Mouse (Mus musculus) MEL (cell line): ENCODE data around the gene Ass1.

Experiments used
- CTCF ChIP-seq, 3 experiments: IDR thresholded peaks in 2 of 3; conservative IDR thresholded peaks in 1 of 3; 2 replicates each; pipeline ENCODE4 v1.5.1; 2011 to 2012; ENCODE audit warnings: low read length in 3 of 3, low read depth in 2 of 3, mild to moderate bottlenecking in 2 of 3, improper control_type of control experiment in 1 of 3, inconsistent platforms in 1 of 3, mixed read lengths in 1 of 3, moderate library complexity in 1 of 3; ENCODE audit not compliant: control insufficient read depth in 1 of 3, insufficient read depth in 1 of 3, poor library complexity in 1 of 3, severe bottlenecking in 1 of 3
- HCFC1 ChIP-seq: IDR thresholded peaks from 2 replicates; pipeline ENCODE4 v1.6.1; 2012; ENCODE audit warnings: low read depth, mild to moderate bottlenecking, inconsistent platforms, low read length, improper control_type of control experiment, moderate library complexity
- POLR2A ChIP-seq, 2 experiments: IDR thresholded peaks; 2 replicates each; pipeline ENCODE4 v1.6.1; 2011 to 2012; ENCODE audit warnings: low read length in 2 of 2, mild to moderate bottlenecking in 2 of 2, control low read depth in 1 of 2, improper control_type of control experiment in 1 of 2, low read depth in 1 of 2, moderate library complexity in 1 of 2; ENCODE audit not compliant: control insufficient read depth in 1 of 2, insufficient read depth in 1 of 2, poor library complexity in 1 of 2
- POLR2AphosphoS5 ChIP-seq: IDR thresholded peaks from 2 replicates; pipeline ENCODE4 v1.6.1; 2012; ENCODE audit warnings: low read depth, borderline replicate concordance, mild to moderate bottlenecking, inconsistent platforms, low read length, moderate library complexity, mixed read lengths
- TBP ChIP-seq: IDR thresholded peaks from 2 replicates; pipeline ENCODE4 v1.8.0; 2011; ENCODE audit warnings: low read depth, low read length, improper control_type of control experiment
- USF1 ChIP-seq: IDR thresholded peaks from 2 replicates; pipeline ENCODE4 v1.6.1; 2014; ENCODE audit warnings: low read depth, mild to moderate bottlenecking, inconsistent platforms, low read length, improper control_type of control experiment, moderate library complexity
- ZC3H11A ChIP-seq: IDR thresholded peaks from 2 replicates; pipeline ENCODE4 v1.6.1; 2012; ENCODE audit warnings: low read depth, mild to moderate bottlenecking, inconsistent platforms, low read length, improper control_type of control experiment
- ZMIZ1 ChIP-seq: IDR thresholded peaks from 2 replicates; pipeline ENCODE4 v1.6.1; 2012; ENCODE audit warnings: low read depth, mild to moderate bottlenecking, inconsistent platforms, low read length, improper control_type of control experiment, moderate library complexity

DNA sequence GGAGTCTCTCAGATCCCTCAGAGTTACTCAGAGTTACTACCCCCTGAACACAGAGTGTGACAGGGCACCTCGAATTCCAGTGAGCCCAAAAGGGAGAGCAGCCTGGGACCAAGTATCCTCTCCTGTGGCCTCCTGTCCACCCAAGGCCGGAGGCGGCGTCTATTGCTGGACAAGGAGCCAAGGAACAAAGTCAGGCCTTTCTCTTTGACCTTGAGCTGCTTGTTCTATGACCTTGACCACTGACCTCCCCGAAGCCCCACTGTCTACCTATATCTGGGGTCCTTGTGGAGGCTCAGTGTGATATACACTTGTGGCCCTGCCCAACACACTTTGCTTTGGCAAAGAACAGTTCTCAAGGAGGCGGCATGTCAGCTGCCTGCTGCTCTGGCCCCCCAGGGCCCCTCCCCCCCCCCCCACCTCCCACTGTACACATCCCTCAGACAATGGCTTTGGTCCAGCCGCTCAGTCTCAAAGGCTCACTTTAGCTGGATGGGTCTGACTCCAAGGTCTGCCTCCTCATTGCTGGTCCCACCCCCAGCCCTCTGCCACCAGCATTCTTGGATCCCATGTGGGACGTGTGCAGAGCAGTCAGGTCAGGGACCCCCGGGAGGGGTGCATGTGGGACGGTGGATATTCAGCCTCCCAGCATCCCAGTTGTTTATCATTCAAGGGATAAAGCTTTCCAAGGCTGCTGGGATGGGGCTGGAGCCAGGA lies 6.3 kb downstream of the Ass1 start:
- TF ChIP-seq TBP (no peak), USF1 (no peak), HCFC1 (no peak), POLR2A (IDR thresholded peaks at IDR 0.05; ENCODE audit: control insufficient read depth in 1 of 2, insufficient read depth in 1 of 2, low read depth in 1 of 2, low read length in 2 of 2, poor library complexity in 1 of 2) (no peak), ZMIZ1 (no peak), POLR2AphosphoS5 (no peak), ZC3H11A (no peak), CTCF (IDR thresholded peaks at IDR 0.05 in 2 of 3, conservative IDR thresholded peaks at IDR 0.05 in 1 of 3; ENCODE audit: control insufficient read depth in 1 of 3, insufficient read depth in 1 of 3, low read depth in 2 of 3, low read length in 3 of 3, poor library complexity in 1 of 3, severe bottlenecking in 1 of 3) (no peak)
